Mouse (Mus musculus): Measurements from ENCODE around the gene Opcml. TPM values are rescaled to one million over a fixed set of nuclear protein-coding genes. Genes with fewer than 3 reads are reported as not detected.

Gene Opcml
- total and polyA plus RNA-seq, 2 experiments from 2014 or later = 48.3 to 140 TPM

GRCm38 (mm10) chr9:28533191-28533590 is 742.6 kb downstream of the Opcml start:
- no peaks in the 10 kb centered on the region for H3K36me3 ChIP-seq (ENCODE audit: insufficient read depth)
- TF ChIP-seq CTCF (IDR thresholded peaks at IDR 0.05; ENCODE audit: low read depth) = no peak
- DNase-seq = no peak
- no peaks in the 10 kb centered on the region for H3K9me3 ChIP-seq (ENCODE audit: low read length)
- H3K27me3 ChIP-seq (ENCODE audit: insufficient read depth, low read length) = no peaks in the 10 kb centered on the region
- no peak overlapping the region for H3K27ac ChIP-seq (ENCODE audit: low read depth, low read length)
- ATAC-seq = no peak
- no peak overlapping the region for H3K4me2 ChIP-seq (ENCODE audit: low read depth)
- H3K4me1 ChIP-seq (ENCODE audit: insufficient read depth) = no peaks in the 10 kb centered on the region
- H3K9ac ChIP-seq = no peak overlapping the region
- no peak overlapping the region for H3K4me3 ChIP-seq (ENCODE audit: low read depth, low read length)
- WGBS = 18% methylated on average over 1 of the region's 1 CpGs

DNA sequence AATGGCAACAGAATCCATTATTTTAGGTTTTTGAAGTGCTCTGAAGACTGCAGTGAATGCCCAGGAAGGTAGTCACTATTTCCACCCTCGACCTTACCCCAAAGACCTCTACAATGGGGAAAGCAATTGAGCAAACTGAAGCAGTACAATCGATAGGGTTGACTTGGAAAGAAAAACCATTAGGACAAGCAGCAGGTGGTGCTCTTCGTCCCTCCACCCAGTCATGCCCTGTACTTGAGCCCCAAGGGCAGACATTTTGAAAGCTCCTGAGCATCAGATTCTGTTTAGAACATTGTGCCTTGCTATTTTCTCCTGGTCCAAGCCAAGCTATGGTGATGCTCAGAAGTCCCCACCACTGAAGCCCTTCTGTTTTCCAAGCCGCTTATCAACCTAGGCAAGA is 744.4 kb downstream of the Opcml start:
- Histone ChIP-seq H3K4me1 (ENCODE audit: insufficient read depth) (no peaks in the 10 kb centered on the region), H3K27me3 (ENCODE audit: insufficient read depth, low read length) (no peaks in the 10 kb centered on the region), H3K9ac (no peak overlapping the region), H3K4me3 (ENCODE audit: low read depth, low read length) (no peak overlapping the region), H3K9me3 (ENCODE audit: low read length) (no peaks in the 10 kb centered on the region), H3K27ac (ENCODE audit: low read depth, low read length) (no peak overlapping the region), H3K4me2 (ENCODE audit: low read depth) (no peak overlapping the region), H3K36me3 (ENCODE audit: insufficient read depth) (no peaks in the 10 kb centered on the region)
- TF ChIP-seq CTCF (IDR thresholded peaks at IDR 0.05; ENCODE audit: low read depth) = no peak
- ATAC-seq (no peak), DNase-seq (no peak)
- 82% methylated on average over 4 of the region's 4 CpGs for WGBS

DNA sequence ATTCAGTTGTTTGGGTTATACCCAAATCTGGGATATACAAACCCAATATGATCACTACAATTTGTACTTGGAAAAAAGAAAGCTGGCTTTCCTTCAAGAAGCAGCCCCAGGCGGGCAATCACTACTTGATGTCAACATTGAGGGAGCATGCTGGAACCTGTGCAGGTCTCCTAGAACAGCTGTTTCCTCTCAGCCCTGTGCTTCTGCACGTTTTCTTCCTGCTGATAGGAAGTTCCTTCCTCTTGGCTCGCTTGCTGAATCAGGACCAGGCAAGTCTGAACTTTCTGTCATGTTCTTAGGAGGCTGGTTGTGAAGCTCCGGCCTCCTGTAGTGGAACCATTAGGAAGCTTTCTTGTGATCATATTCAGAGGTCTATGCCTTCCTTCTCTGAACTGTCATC is 746.1 kb downstream of the Opcml start:
- Histone ChIP-seq H3K27ac (ENCODE audit: low read depth, low read length) (no peak overlapping the region), H3K27me3 (ENCODE audit: insufficient read depth, low read length) (no peaks in the 10 kb centered on the region), H3K9ac (no peak overlapping the region), H3K4me1 (ENCODE audit: insufficient read depth) (no peaks in the 10 kb centered on the region), H3K9me3 (ENCODE audit: low read length) (no peaks in the 10 kb centered on the region), H3K4me2 (ENCODE audit: low read depth) (no peak overlapping the region), H3K36me3 (ENCODE audit: insufficient read depth) (no peaks in the 10 kb centered on the region), H3K4me3 (ENCODE audit: low read depth, low read length) (no peak overlapping the region)
- TF ChIP-seq CTCF (IDR thresholded peaks at IDR 0.05; ENCODE audit: low read depth) = no peak
- ATAC-seq (no peak), DNase-seq (no peak)
- 79% methylated on average over 4 of the region's 4 CpGs for whole genome bisulfite sequencing

DNA sequence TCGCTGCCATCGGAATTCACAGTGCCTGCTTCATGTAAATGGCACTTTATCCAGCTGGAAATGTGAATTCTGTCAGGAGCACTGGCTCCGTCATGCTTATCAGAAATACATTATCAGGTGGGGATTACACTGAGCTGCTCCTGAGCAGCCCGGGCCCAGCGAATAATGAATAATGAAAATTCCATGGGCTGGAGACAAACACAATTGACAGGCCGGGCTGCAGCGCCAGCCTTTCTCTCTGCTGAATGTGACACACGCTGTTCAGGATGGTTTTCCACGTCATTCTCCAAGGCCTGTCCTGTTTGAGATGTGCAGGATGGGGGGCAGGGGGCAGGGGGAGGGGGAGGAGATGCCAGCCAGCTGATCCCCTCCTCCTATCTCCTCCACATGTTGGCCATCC is 757.6 kb downstream of the Opcml start:
- ATAC-seq = no peak
- no peaks in the 10 kb centered on the region for H3K27me3 ChIP-seq (ENCODE audit: insufficient read depth, low read length)
- no peak overlapping the region for H3K4me2 ChIP-seq (ENCODE audit: low read depth)
- WGBS = 38% methylated on average over 9 of the region's 9 CpGs
- H3K4me1 ChIP-seq (ENCODE audit: insufficient read depth) = no peaks in the 10 kb centered on the region
- no peak for DNase-seq
- no peak overlapping the region for H3K9ac ChIP-seq
- H3K9me3 ChIP-seq (ENCODE audit: low read length) = no peaks in the 10 kb centered on the region
- H3K4me3 ChIP-seq (ENCODE audit: low read depth, low read length) = no peak overlapping the region
- H3K36me3 ChIP-seq (ENCODE audit: insufficient read depth) = no peaks in the 10 kb centered on the region
- no peak overlapping the region; the same call in 1 of the 2 replicates for H3K27ac ChIP-seq (ENCODE audit: low read depth, low read length)
- TF ChIP-seq CTCF (IDR thresholded peaks at IDR 0.05; ENCODE audit: low read depth) = no peak

- DNase-seq (no peak), ATAC-seq (no peak)
- Histone ChIP-seq H3K27me3 (ENCODE audit: insufficient read depth, low read length) (no peaks in the 10 kb centered on the region), H3K27ac (ENCODE audit: low read depth, low read length) (no peak overlapping the region), H3K4me3 (ENCODE audit: low read depth, low read length) (no peak overlapping the region), H3K9me3 (ENCODE audit: low read length) (no peaks in the 10 kb centered on the region), H3K36me3 (ENCODE audit: insufficient read depth) (no peaks in the 10 kb centered on the region), H3K4me2 (ENCODE audit: low read depth) (no peak overlapping the region), H3K9ac (no peak overlapping the region), H3K4me1 (ENCODE audit: insufficient read depth) (no peaks in the 10 kb centered on the region)
- WGBS = 91% methylated on average over 1 of the region's 1 CpGs
- no peak for TF ChIP-seq CTCF (IDR thresholded peaks at IDR 0.05; ENCODE audit: low read depth)
These were observed 762.0 kb downstream of the Opcml start for GRCm38 (mm10) chr9:28552387-28553182.

DNA sequence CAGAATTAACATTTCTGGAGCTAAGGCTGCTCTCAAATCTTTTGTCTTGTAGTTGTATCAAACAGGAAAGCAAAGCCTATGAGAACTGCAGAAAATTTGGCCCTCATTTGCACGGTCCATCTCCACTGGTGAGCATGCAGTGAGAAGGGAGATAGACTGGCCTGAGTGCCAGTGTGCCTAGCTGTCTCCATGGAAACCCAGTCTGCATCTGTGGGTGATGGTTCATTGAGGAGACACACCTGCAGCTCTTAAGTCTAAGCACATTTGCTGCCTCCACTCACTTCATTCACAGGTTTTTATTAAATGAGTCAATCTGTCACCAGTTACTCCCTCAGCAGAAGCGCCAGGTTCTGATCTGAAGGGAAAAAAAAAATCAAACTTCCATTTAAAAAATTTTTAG is 768.1 kb downstream of the Opcml start:
- no peaks in the 10 kb centered on the region for H3K27me3 ChIP-seq (ENCODE audit: insufficient read depth, low read length)
- H3K4me3 ChIP-seq (ENCODE audit: low read depth, low read length) = no peak overlapping the region
- DNase-seq (no peak), ATAC-seq (peak; percentile 45; the same call in 1 of the 2 replicates)
- H3K27ac ChIP-seq (ENCODE audit: low read depth, low read length) = no peak overlapping the region
- no peak for TF ChIP-seq CTCF (IDR thresholded peaks at IDR 0.05; ENCODE audit: low read depth)
- H3K4me2 ChIP-seq (ENCODE audit: low read depth) = no peak overlapping the region
- H3K9me3 ChIP-seq (ENCODE audit: low read length) = no peaks in the 10 kb centered on the region
- no peaks in the 10 kb centered on the region for H3K4me1 ChIP-seq (ENCODE audit: insufficient read depth)
- 81% methylated on average over 2 of the region's 2 CpGs for WGBS
- H3K36me3 ChIP-seq (ENCODE audit: insufficient read depth) = no peaks in the 10 kb centered on the region
- H3K9ac ChIP-seq = no peak overlapping the region

GRCm38 (mm10) chr9:28561761-28562160 is 771.2 kb downstream of the Opcml start:
- Histone ChIP-seq H3K4me2 (ENCODE audit: low read depth) (no peak overlapping the region), H3K27me3 (ENCODE audit: insufficient read depth, low read length) (no peaks in the 10 kb centered on the region), H3K36me3 (ENCODE audit: insufficient read depth) (no peaks in the 10 kb centered on the region), H3K4me3 (ENCODE audit: low read depth, low read length) (no peak overlapping the region), H3K9me3 (ENCODE audit: low read length) (no peaks in the 10 kb centered on the region), H3K27ac (ENCODE audit: low read depth, low read length) (no peak overlapping the region), H3K9ac (no peak overlapping the region), H3K4me1 (ENCODE audit: insufficient read depth) (no peaks in the 10 kb centered on the region)
- no peak for DNase-seq
- 23% methylated on average over 6 of the region's 6 CpGs for WGBS
- TF ChIP-seq CTCF (IDR thresholded peaks at IDR 0.05; ENCODE audit: low read depth) = no peak
- no peak for ATAC-seq

All from forebrain, postnatal 0 days (tissue).